Mouse (Mus musculus) erythroid progenitor cell, adult 5-6 weeks (primary cell): Measurements from ENCODE around the gene Ptma. TPM values are rescaled to one million over a fixed set of nuclear protein-coding genes. Genes with fewer than 3 reads are reported as not detected.

Experiments used
- total RNA-seq, 2 experiments: library from RNA; stranded (forward) in 1 of 2; stranded (reverse) in 1 of 2; fragments of 150-400 nt in 1 of 2; fragments of 186-747, 209-891 nt in 1 of 2; gene quantifications; 2 replicates each; pipeline versions ENCODE4 v1.2.3 to v1.2.4; 2015 to 2017; ENCODE audit warnings: low replicate concordance in 2 of 2

Ptma gene
- total RNA-seq, 2 experiments from 2014 or later = 1,167 to 1,332 TPM

Other genes with a start within 250 kb of the Ptma start
- 1.4 TPM in 1 of 2 replicates, not detected in the other for gene B3gnt7, start 223.9 kb upstream of the Ptma start, total RNA-seq (2015; ENCODE audit: low replicate concordance)
- not detected in 2 replicates for gene B3gnt7, start 223.9 kb upstream of the Ptma start, total RNA-seq (2017; ENCODE audit: low replicate concordance)
- 148 and 176 TPM in 2 replicates for gene Ncl, start 167.3 kb upstream of the Ptma start, total RNA-seq (2015; ENCODE audit: low replicate concordance)
- 169 and 177 TPM in 2 replicates for gene Ncl, start 167.3 kb upstream of the Ptma start, total RNA-seq (2017; ENCODE audit: low replicate concordance)
- 1.1 TPM in 1 of 2 replicates, not detected in the other for gene Nmur1, start 100.5 kb upstream of the Ptma start, total RNA-seq (2015; ENCODE audit: low replicate concordance)
- gene Nmur1, start 100.5 kb upstream of the Ptma start, total RNA-seq (2017; ENCODE audit: low replicate concordance) = not detected in 2 replicates
- gene Tex44, start 100.4 kb upstream of the Ptma start, total RNA-seq (2015; ENCODE audit: low replicate concordance) = not detected in 2 replicates
- gene Tex44, start 100.4 kb upstream of the Ptma start, total RNA-seq (2017; ENCODE audit: low replicate concordance) = not detected in 2 replicates
- 23.4 and 26.8 TPM in 2 replicates for gene Pde6d, start 55.9 kb downstream of the Ptma start, total RNA-seq (2015; ENCODE audit: low replicate concordance)
- 4.3 and 13.6 TPM in 2 replicates for gene Pde6d, start 55.9 kb downstream of the Ptma start, total RNA-seq (2017; ENCODE audit: low replicate concordance)
- 1.7 and 10.5 TPM in 2 replicates for gene Cops7b, start 56.2 kb downstream of the Ptma start, total RNA-seq (2015; ENCODE audit: low replicate concordance)
- 4.9 and 5.5 TPM in 2 replicates for gene Cops7b, start 56.2 kb downstream of the Ptma start, total RNA-seq (2017; ENCODE audit: low replicate concordance)
- not detected in 2 replicates for gene Nppc, start 143.8 kb downstream of the Ptma start, total RNA-seq (2015; ENCODE audit: low replicate concordance)
- not detected in 2 replicates for gene Nppc, start 143.8 kb downstream of the Ptma start, total RNA-seq (2017; ENCODE audit: low replicate concordance)
- gene Dis3l2, start 177.1 kb downstream of the Ptma start, total RNA-seq (2015; ENCODE audit: low replicate concordance) = 4.0 and 6.7 TPM in 2 replicates
- gene Dis3l2, start 177.1 kb downstream of the Ptma start, total RNA-seq (2017; ENCODE audit: low replicate concordance) = 2.4 and 6.1 TPM in 2 replicates